Mouse (Mus musculus) gastrocnemius, adult 8-10 months (tissue): ENCODE measurements around the gene Nbdy. TPM values are rescaled to one million over a fixed set of nuclear protein-coding genes. Genes with fewer than 3 reads are reported as not detected.

ENCODE experiments used
- DNase-seq, 2 experiments: peaks; one replicate each; pipeline ENCODE4 v3.0.0; 2022; ENCODE audit warnings: low spot score in 2 of 2
- total RNA-seq, 4 experiments: library from RNA; stranded (reverse); gene quantifications; 2 replicates each; pipeline ENCODE4 v1.2.4; 2022

Gene Nbdy
- total RNA-seq, result 10 to 100 TPM; 23.6 to 31.3 (median 26.9) TPM

GRCm38 (mm10) chrX:153723110-153723916 is at the start of gene Nbdy:
Gene Nbdy, plus strand, starts transcription at chrX:153723590.
- DNase-seq, result peak; percentile 6 to 17

- no peak for DNase-seq
Measured at GRCm38 (mm10) chrX:153695782-153696395, 27.5 kb upstream of the Nbdy start, which contains the start of gene Kctd12b. Gene Kctd12b, minus strand, starts transcription at chrX:153696391.

- no peak for DNase-seq
Measured at GRCm38 (mm10) chrX:153700463-153700862, 22.9 kb upstream of the Nbdy start.

- DNase-seq, result no peak
Measured at GRCm38 (mm10) chrX:153707735-153708134, 15.7 kb upstream of the Nbdy start.

GRCm38 (mm10) chrX:153716716-153717115 is 6.7 kb upstream of the Nbdy start:
- no peak for DNase-seq

GRCm38 (mm10) chrX:153719602-153720001 is 3.8 kb upstream of the Nbdy start:
- no peak for DNase-seq

- DNase-seq, result no peak
Measured at GRCm38 (mm10) chrX:153724400-153724799, 1.0 kb downstream of the Nbdy start.

GRCm38 (mm10) chrX:153735697-153736096 is 12.3 kb downstream of the Nbdy start:
- DNase-seq, result no peak

GRCm38 (mm10) chrX:153742493-153742892 is 19.1 kb downstream of the Nbdy start:
- DNase-seq, result no peak

GRCm38 (mm10) chrX:153749230-153749629 is 25.8 kb downstream of the Nbdy start:
- no peak for DNase-seq

Other genes with a start within 250 kb of the Nbdy start
- 10 to 100 TPM; 17.7 to 19.8 (median 18.8) TPM for gene Ubqln2, start 225.4 kb upstream of the Nbdy start, total RNA-seq
- not detected for gene Cypt3, start 165.0 kb upstream of the Nbdy start, total RNA-seq
- gene Kctd12b, start 27.2 kb upstream of the Nbdy start, total RNA-seq, result 1 to 10 TPM; 1.3 to 2.0 (median 1.5) TPM
- gene Spin2c, start 108.6 kb downstream of the Nbdy start, total RNA-seq, result not detected